Mouse (Mus musculus) kidney, embryonic 16.5 days (tissue): Measurements from ENCODE around the gene Asb10. TPM values are rescaled to one million over a fixed set of nuclear protein-coding genes. Genes with fewer than 3 reads are reported as not detected.

Source experiments
- ATAC-seq: fragments of 200-750 bp; cut with Nextera tagmentation; 2 replicates; pipeline ENCODE4 v1.8.0; 2017; ENCODE audit warnings: moderate TSS enrichment; ENCODE audit not compliant: low FRiP score, low TSS enrichment
- H3K27ac ChIP-seq: fragments of 300-500 bp; sonication (generic); 2 replicates; pipeline ENCODE4 v1.5.1; 2014; ENCODE audit warnings: low read length
- H3K27me3 ChIP-seq: fragments of 300-500 bp; sonication (generic); 2 replicates; pipeline ENCODE4 v1.6.1; 2014; ENCODE audit warnings: low read length, control low read depth, mixed read lengths; ENCODE audit not compliant: insufficient read depth
- H3K36me3 ChIP-seq: fragments of 300-500 bp; sonication (generic); 2 replicates; pipeline ENCODE4 v1.6.1; 2014; ENCODE audit warnings: low read length, control low read depth, mixed read lengths; ENCODE audit not compliant: insufficient read depth
- H3K4me1 ChIP-seq: fragments of 300-500 bp; sonication (generic); 2 replicates; pipeline ENCODE4 v1.6.1; 2014; ENCODE audit warnings: low read length, control low read depth, mixed read lengths; ENCODE audit not compliant: insufficient read depth
- H3K4me2 ChIP-seq: fragments of 300-500 bp; sonication (generic); replicated peaks from 2 replicates; pipeline ENCODE4 v1.6.1; 2014; ENCODE audit warnings: low read depth, low read length
- H3K4me3 ChIP-seq: fragments of 300-500 bp; sonication (generic); 2 replicates; pipeline ENCODE4 v1.5.1; 2014; ENCODE audit warnings: mild to moderate bottlenecking, low read length
- H3K9ac ChIP-seq: fragments of 300-500 bp; sonication (generic); replicated peaks from 2 replicates; pipeline ENCODE4 v1.6.1; 2014; ENCODE audit warnings: low read length
- H3K9me3 ChIP-seq: fragments of 300-500 bp; sonication (generic); 2 replicates; pipeline ENCODE4 v1.6.1; 2016; ENCODE audit warnings: low read length, control low read depth
- WGBS: fragments of 180-500 bp; shearing (Covaris S2); extraction: QIAGEN DNeasy Blood & Tissue Kit; methylation state at CpG from one replicate; pipeline ENCODE4 v1.1.7; 2014; 5-methylcytosine and 5-hydroxymethylcytosine counted together
- polyA plus RNA-seq: library from polyadenylated mRNA; unstranded; fragments of >200 nt; fragmentation: Nextera tagmentation; extraction: Ambion mirVana; gene quantifications from 2 replicates; pipeline ENCODE4 v1.2.1, GENCODE M21; 2015

Asb10 gene
- polyA plus RNA-seq, 1 experiment from 2014 or later, result 0.42 TPM

DNA sequence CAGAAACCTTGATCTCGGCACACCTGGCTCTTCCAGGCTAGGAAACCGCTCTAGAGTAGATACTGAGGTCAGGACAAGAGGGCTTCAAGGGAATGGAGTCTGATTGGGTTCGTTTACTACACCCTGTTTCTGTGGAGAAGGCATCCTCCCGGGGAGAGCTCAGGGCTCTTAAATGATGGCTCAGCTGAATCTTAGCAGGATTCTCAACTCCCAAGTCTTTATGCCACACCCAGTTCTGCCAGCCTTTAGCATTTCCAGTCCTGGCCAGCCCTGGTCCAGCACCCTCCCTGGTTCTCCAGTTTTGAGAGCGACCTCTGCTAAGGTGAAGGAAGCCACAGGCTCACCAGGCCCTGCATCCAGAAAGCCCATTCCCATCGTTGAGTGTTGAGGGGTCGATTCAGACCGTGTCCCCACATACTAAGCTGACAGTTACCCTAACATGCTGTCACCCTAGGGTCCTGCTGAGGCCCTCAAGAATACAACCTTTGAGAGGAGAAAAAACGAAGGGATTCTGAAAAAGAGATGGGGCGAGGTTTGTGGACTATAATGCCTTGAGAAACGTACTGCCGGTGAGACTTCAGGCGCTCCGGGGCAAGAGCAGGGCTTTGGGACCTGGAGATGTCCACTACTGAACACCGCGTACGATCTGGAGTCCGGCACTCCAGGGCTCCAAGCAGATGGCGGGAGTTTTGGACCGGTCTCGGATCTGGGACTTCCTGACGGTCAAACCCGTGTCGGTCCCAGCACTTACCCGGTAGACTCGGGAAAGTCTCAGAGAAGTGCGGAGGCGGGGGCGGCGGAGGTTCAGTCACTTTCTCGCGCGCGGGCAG lies 15.2 kb downstream of the Asb10 start:
- Histone ChIP-seq H3K27me3 (peaks cover 87% of the 10 kb centered on the region), H3K36me3 (no peaks in the 10 kb centered on the region), H3K4me2 (peak overlapping the region; percentile 84), H3K9me3 (no peaks in the 10 kb centered on the region), H3K4me3 (peak overlapping the region; percentile 48), H3K4me1 (peaks cover 12% of the 10 kb centered on the region), H3K9ac (no peak overlapping the region), H3K27ac (no peak overlapping the region)
- no peak for ATAC-seq
- 3% methylated on average over 34 of the region's 34 CpGs for WGBS

DNA sequence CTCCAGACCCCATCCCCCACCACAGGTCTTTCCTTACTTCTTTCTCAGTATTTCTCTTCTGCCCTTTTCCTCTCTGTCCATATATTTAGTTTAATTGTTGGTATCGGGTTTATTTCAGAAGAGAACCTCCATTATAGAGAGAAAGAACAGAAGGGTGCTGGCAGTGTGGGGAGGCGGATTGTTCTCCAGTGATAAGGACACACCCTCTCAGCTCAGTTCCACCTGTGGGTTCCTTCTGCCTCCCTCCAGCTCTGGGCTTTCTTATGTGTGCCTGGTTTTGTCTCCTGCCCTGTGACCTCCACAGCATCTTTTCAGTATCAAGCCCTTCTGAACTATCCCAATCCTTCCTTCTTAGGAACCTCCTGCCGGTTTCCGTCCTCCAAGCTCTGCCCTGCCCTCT lies 16.3 kb downstream of the Asb10 start:
- H3K9me3 ChIP-seq, result no peaks in the 10 kb centered on the region
- no peak for ATAC-seq
- no peak overlapping the region for H3K4me3 ChIP-seq
- no peak overlapping the region for H3K27ac ChIP-seq
- peaks cover 12% of the 10 kb centered on the region for H3K4me1 ChIP-seq
- H3K9ac ChIP-seq, result no peak overlapping the region
- H3K27me3 ChIP-seq, result peaks cover 83% of the 10 kb centered on the region
- WGBS, result 16% methylated on average over 4 of the region's 4 CpGs
- no peaks in the 10 kb centered on the region for H3K36me3 ChIP-seq
- no peak overlapping the region for H3K4me2 ChIP-seq

DNA sequence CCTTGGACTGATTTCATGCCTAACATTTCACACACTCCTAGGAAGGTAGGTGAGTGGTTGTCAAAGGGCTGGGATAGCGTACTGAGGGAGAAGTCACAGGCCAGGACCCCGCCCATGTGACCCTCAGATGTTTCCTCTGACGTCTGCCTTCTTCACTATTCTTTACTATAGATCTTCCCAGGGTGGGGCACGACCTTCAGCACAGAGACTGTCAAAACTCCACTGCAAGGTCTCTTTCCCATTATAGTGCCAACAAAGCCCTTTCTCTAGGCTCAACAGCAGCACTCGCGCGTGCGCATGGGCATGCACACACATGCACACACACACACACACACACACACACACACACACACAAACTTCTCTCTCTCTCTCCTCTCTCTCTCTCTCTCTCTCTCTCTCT lies 17.0 kb downstream of the Asb10 start:
- Histone ChIP-seq H3K36me3 (no peaks in the 10 kb centered on the region), H3K4me2 (no peak overlapping the region), H3K27ac (no peak overlapping the region), H3K9me3 (no peaks in the 10 kb centered on the region), H3K9ac (no peak overlapping the region), H3K4me3 (no peak overlapping the region), H3K4me1 (peaks cover 12% of the 10 kb centered on the region), H3K27me3 (peaks cover 79% of the 10 kb centered on the region)
- 60% methylated on average over 8 of the region's 8 CpGs for WGBS
- no peak for ATAC-seq

DNA sequence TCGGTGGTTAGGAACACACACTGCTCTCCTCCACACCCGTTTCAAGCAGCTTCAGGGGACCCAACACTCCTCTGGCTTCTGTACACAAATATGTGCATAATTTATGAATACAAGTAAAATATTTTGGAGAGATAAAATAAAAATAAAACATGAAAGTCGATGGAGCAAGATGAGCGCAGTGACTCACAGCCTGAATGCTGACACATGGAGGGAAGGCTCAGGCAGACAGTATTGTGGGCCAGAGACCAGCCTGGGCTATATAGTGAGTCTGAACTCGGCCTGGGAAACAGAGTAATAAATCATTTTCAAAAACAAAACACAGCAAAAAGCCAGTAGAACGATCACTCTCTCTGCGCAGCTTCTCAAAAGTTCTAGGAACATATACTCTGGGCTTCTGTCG lies 19.4 kb downstream of the Asb10 start:
- WGBS, result 47% methylated on average over 8 of the region's 8 CpGs
- Histone ChIP-seq H3K36me3 (no peaks in the 10 kb centered on the region), H3K4me3 (no peak overlapping the region), H3K27ac (no peak overlapping the region), H3K9ac (no peak overlapping the region), H3K4me1 (peaks cover 4% of the 10 kb centered on the region; the same call in 1 of the 2 replicates), H3K4me2 (no peak overlapping the region), H3K27me3 (peaks cover 63% of the 10 kb centered on the region), H3K9me3 (no peaks in the 10 kb centered on the region)
- no peak; the same call in 1 of the 2 replicates for ATAC-seq

DNA sequence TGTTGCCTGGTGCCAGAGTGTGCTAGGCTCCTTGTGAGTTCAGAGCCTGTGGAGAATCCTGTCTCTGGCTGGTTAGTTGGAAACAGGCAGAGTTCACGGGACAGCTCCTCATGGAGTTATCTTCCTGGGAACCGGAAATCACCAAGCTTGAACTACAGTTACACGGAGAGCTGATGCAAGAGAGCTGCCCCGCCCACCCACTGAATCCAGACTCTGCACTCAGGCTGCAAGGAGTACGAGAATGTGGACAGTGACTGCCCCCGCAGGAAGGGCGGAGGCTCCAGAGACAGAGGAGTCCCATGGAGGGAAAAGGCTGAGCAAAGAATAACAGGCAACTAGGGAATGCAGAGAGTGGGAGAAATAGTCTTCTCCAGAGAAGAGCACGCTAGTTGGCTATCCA lies 28.5 kb downstream of the Asb10 start:
- Histone ChIP-seq H3K4me3 (no peak overlapping the region), H3K9ac (no peak overlapping the region), H3K9me3 (peaks cover 4% of the 10 kb centered on the region; the same call in 1 of the 2 replicates), H3K27ac (no peak overlapping the region), H3K27me3 (peaks cover 5% of the 10 kb centered on the region; the same call in 1 of the 2 replicates), H3K4me2 (no peak overlapping the region), H3K4me1 (peaks cover 9% of the 10 kb centered on the region), H3K36me3 (no peaks in the 10 kb centered on the region)
- ATAC-seq, result peak; percentile 79; the same call in 1 of the 2 replicates
- WGBS, result 28% methylated on average over 8 of the region's 8 CpGs

DNA sequence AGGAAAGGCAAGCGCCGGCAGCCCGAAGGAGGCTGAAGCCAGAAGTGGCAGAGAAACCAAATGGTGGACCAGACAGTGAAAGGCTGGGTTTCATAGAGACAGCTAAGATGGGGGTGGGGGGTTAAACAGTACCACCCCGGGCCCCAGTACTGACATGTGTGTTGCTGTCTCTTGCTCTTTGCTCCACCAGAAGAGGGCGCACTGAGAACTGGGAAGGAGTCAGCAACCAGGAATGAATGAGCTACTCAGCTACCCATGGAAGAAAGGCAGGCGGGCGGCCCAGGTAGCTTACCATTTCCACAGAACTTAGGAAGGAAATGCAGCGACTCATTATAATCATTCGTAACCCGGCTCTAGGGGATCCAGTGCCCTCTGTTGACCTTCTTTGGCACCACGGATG lies 30.1 kb downstream of the Asb10 start:
- Histone ChIP-seq H3K27me3 (peaks cover 10% of the 10 kb centered on the region; the same call in 1 of the 2 replicates), H3K27ac (no peak overlapping the region), H3K9me3 (peaks cover 4% of the 10 kb centered on the region; the same call in 1 of the 2 replicates), H3K4me2 (no peak overlapping the region), H3K4me1 (peaks cover 9% of the 10 kb centered on the region), H3K4me3 (no peak overlapping the region), H3K9ac (no peak overlapping the region), H3K36me3 (no peaks in the 10 kb centered on the region)
- 43% methylated on average over 11 of the region's 11 CpGs for WGBS
- ATAC-seq, result no peak

DNA sequence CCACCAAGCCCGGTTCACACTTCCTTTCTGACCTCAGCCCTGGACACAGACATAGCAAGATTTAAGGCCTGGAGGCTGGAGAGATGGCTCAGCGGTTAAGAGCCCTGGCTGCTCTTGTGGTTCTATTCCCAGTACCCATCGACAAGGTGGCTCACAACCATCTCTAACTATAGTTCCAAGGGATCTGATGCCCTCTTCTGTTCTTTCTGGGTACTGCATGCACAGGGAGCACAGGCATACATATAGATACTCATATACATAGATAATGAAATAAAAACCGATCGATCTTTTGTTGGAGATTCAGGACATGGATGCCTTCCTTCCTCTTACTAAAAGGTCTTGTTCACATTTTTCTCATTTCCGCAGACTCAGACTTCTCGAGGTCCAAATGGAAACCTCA lies 32.4 kb downstream of the Asb10 start:
- WGBS, result 92% methylated on average over 7 of the region's 7 CpGs
- no peaks in the 10 kb centered on the region for H3K36me3 ChIP-seq
- no peak overlapping the region for H3K9ac ChIP-seq
- ATAC-seq, result no peak
- peaks cover 16% of the 10 kb centered on the region for H3K27me3 ChIP-seq
- H3K4me3 ChIP-seq, result no peak overlapping the region
- no peak overlapping the region for H3K4me2 ChIP-seq
- H3K4me1 ChIP-seq, result peaks cover 9% of the 10 kb centered on the region
- H3K27ac ChIP-seq, result no peak overlapping the region
- peaks cover 4% of the 10 kb centered on the region; the same call in 1 of the 2 replicates for H3K9me3 ChIP-seq

DNA sequence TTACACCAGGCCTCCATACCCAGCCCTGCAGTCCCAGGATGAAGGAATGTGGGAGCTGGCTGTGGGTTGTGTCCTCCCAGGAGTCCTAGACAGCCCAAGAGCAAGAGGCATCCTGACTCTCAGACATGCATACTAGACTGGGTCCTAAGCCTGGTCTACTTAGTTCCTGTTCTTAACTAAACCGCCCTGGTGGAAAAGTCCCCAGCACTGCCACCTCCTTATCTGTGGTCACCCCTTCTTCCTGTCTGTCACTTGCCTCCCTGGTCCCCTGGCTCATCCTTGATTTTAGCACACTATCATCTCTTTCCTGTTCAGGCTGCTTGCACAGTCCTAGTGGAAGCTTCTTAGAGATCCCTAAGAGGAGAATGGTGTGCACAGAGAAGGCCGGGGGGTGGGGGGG lies 35.3 kb downstream of the Asb10 start:
- Histone ChIP-seq H3K4me1 (no peaks in the 10 kb centered on the region; the same call in 1 of the 2 replicates), H3K36me3 (peaks cover 15% of the 10 kb centered on the region), H3K4me2 (no peak overlapping the region), H3K9ac (no peak overlapping the region), H3K27me3 (peaks cover 16% of the 10 kb centered on the region), H3K9me3 (peaks cover 4% of the 10 kb centered on the region; the same call in 1 of the 2 replicates), H3K27ac (no peak overlapping the region), H3K4me3 (no peak overlapping the region)
- WGBS, result 57% methylated on average over 2 of the region's 2 CpGs
- ATAC-seq, result no peak

DNA sequence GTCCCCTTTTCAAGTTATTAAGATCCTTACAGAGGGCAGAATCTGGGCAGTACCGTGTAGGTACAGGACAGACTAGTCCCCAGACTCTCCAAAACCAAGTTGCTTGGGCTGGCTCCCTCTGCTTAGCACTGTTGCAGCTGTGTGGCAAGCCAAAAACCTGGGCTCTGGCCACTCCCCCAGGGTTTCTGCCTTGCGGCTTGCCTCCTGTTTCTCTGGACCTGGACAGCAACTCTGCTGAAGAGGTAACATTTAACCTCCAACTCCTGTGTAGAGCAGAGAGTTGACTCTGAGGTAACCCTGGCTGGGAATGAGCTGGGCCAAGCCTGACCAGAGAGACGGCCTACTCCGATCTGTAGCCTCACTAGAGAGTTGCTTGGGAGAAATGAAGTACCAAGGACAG lies 38.0 kb downstream of the Asb10 start:
- H3K27ac ChIP-seq, result no peak overlapping the region
- H3K4me2 ChIP-seq, result no peak overlapping the region
- H3K36me3 ChIP-seq, result peaks cover 35% of the 10 kb centered on the region
- 67% methylated on average over 4 of the region's 4 CpGs for WGBS
- H3K4me1 ChIP-seq, result peaks cover 7% of the 10 kb centered on the region
- no peaks in the 10 kb centered on the region for H3K9me3 ChIP-seq
- H3K4me3 ChIP-seq, result no peak overlapping the region
- no peak overlapping the region for H3K9ac ChIP-seq
- peaks cover 16% of the 10 kb centered on the region for H3K27me3 ChIP-seq
- ATAC-seq, result no peak

DNA sequence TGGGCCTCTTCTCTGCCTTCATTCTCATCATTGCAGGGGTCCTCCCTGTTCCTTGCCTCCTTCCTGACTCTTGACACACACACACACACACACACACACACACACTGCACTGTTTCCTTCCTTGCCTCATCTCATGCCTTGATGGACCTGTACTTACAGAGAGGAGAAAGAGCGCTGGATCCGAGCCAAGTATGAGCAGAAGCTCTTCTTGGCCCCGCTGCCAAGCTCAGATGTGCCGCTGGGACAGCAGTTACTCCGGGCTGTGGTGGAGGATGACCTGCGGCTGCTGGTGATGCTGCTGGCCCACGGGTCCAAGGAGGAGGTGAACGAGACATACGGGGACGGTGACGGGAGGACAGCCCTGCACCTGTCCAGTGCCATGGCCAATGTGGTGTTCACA lies 39.9 kb downstream of the Asb10 start:
- WGBS, result 88% methylated on average over 11 of the region's 11 CpGs
- no peak overlapping the region for H3K9ac ChIP-seq
- ATAC-seq, result no peak
- no peak overlapping the region for H3K27ac ChIP-seq
- peaks cover 13% of the 10 kb centered on the region for H3K27me3 ChIP-seq
- no peak overlapping the region for H3K4me2 ChIP-seq
- peaks cover 7% of the 10 kb centered on the region for H3K4me1 ChIP-seq
- H3K9me3 ChIP-seq, result no peaks in the 10 kb centered on the region
- no peak overlapping the region for H3K4me3 ChIP-seq
- H3K36me3 ChIP-seq, result peaks cover 40% of the 10 kb centered on the region
